8 mouse cellular contexts compared by ENCODE assay signal in the genomic region with DNA sequence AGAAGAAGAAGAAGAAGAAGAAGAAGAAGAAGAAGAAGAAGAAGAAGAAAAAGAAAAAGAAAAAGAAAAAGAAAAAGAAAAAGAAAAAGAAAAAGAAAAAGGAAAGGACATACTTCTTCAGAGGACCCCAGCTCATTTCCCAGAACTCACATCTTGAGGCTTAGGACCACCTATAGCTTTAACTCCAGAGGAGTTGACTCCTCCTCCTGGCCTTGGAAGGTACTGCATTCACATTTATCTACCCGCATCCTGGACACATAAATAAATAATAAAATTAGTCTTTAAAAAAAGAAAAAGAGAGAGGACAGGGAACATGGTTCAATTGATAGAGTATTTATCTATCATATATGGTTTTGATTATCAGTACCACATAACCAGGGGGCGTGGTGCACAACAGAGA. TPM values are rescaled to one million over a fixed set of nuclear protein-coding genes. Genes with fewer than 3 reads are reported as not detected.
DNase-seq lines count a peak whose midpoint lies in the region; ATAC-seq and TF ChIP-seq lines count a peak whose summit lies in the region.
"Not testable (repeated sequence)": the region's sequence is repeated elsewhere in the genome, so short reads cannot be mapped to it uniquely, and the experiment has no call there.

No protein-coding gene starts in this region.

- not testable (repeated sequence) for TF ChIP-seq POLR2A in limb, embryonic 14.5 days (IDR thresholded peaks at IDR 0.05; ENCODE audit: borderline replicate concordance, extremely low read depth, insufficient read depth, insufficient read length)

- not testable (repeated sequence) for H3K27ac ChIP-seq in gastrocnemius, adult 2 months; limb, embryonic 14.5 days (replicated peaks; ENCODE audit: low read depth, low read length)

- not testable (repeated sequence) for H3K36me3 ChIP-seq in limb, embryonic 14.5 days (ENCODE audit: control insufficient read depth, insufficient read depth, low read length)

- H3K9me3 ChIP-seq in limb, embryonic 14.5 days (ENCODE audit: control insufficient read depth, low read length), result not testable (repeated sequence)

- not testable (repeated sequence) for H3K4me3 ChIP-seq in gastrocnemius, adult 2 months; limb, embryonic 14.5 days (replicated peaks; ENCODE audit: low read length)

- not testable (repeated sequence) for H3K4me1 ChIP-seq in limb, embryonic 14.5 days (ENCODE audit: control insufficient read depth, insufficient read depth, low read length)

- not testable (repeated sequence) for ATAC-seq in limb, embryonic 14.5 days (ENCODE audit: low FRiP score, low read depth)

- DNase-seq in A20 (ENCODE audit: low read depth, low spot score), result peak; percentile 46
- peak; percentile 56 for DNase-seq in NIH3T3 (ENCODE audit: low read depth)
- peak; percentile 77 for DNase-seq in embryo, embryonic 10.5 days (ENCODE audit: low spot score)
- not testable (repeated sequence) for DNase-seq in gastrocnemius, adult 2 months
- peak; percentile 49 for DNase-seq in induced T-regulatory cell, adult 2 months (ENCODE audit: low read depth)
- peak; percentile 67 for DNase-seq in limb, embryonic 14.5 days (ENCODE audit: low spot score)
- DNase-seq in mesoderm, embryonic 11.5 days (ENCODE audit: low read depth, low spot score), result peak; percentile 76
- DNase-seq in thymus, postnatal 25 days, result peak; percentile 20

- intact Hi-C loops in gastrocnemius, adult 2 months (cut with DNase I), result not testable (repeated sequence)

- WGBS in limb, embryonic 14.5 days, result 35% methylated on average over 2 of the region's 2 CpGs

- H3K9ac ChIP-seq in limb, embryonic 14.5 days (ENCODE audit: low read depth, low read length, severe bottlenecking), result not testable (repeated sequence)

- peak; percentile 40; the same call in 1 of the 2 replicates for TF ChIP-seq CTCF in gastrocnemius, adult 2 months (IDR thresholded peaks at IDR 0.05)

- H3K27me3 ChIP-seq in limb, embryonic 14.5 days (ENCODE audit: control insufficient read depth, insufficient read depth, low read length), result not testable (repeated sequence)

- H3K4me2 ChIP-seq in limb, embryonic 14.5 days (replicated peaks; ENCODE audit: low read depth, low read length, severe bottlenecking), result not testable (repeated sequence)

RNA-seq across cellular contexts. Expression of gene Otud4, which starts 36.2 kb away (rescaled TPM):
- total RNA-seq in gastrocnemius, adult 2 months (2021), result 10 to 100 TPM; 40.6 to 53.3 TPM
- 26.2 and 29.1 TPM in 2 replicates for polyA plus RNA-seq in limb, embryonic 14.5 days (2012; rRNA removed)
- polyA plus RNA-seq in limb, embryonic 14.5 days (2014; fragmentation: Nextera tagmentation; extraction: Ambion mirVana), result 20.9 and 21.4 TPM in 2 replicates
